Mouse (Mus musculus) brain, embryonic 14.5 days (tissue): ENCODE data around the gene Ltbp2. TPM values are rescaled to one million over a fixed set of nuclear protein-coding genes. Genes with fewer than 3 reads are reported as not detected.

ENCODE experiments used
- DNase-seq: peaks from one replicate; pipeline ENCODE4 v3.0.0-alpha.2; 2011; ENCODE audit warnings: low read depth
- CTCF ChIP-seq: fragments of 200-500 bp; IDR thresholded peaks from 2 replicates; pipeline ENCODE4 v1.5.1; 2012; ENCODE audit warnings: inconsistent platforms, mild to moderate bottlenecking, moderate library complexity, borderline replicate concordance; ENCODE audit not compliant: insufficient read depth, insufficient read length; ENCODE audit errors: extremely low read depth
- POLR2A ChIP-seq: fragments of 200-500 bp; IDR thresholded peaks from 2 replicates; pipeline ENCODE4 v1.6.1; 2012; ENCODE audit warnings: mild to moderate bottlenecking, inconsistent platforms, borderline replicate concordance; ENCODE audit not compliant: poor library complexity, insufficient read depth, insufficient read length, severe bottlenecking; ENCODE audit errors: extremely low read depth
- polyA plus RNA-seq: library from polyadenylated mRNA; depleted of rRNA; stranded (reverse); fragments of >200 nt; gene quantifications from 2 replicates; pipeline ENCODE4 v1.2.3, GENCODE M21; 2012; rRNA removed

Gene Ltbp2
- polyA plus RNA-seq, result 0.72 and 1.4 TPM in 2 replicates

- peak; percentile 49 for DNase-seq
- TF ChIP-seq POLR2A (no peak), CTCF (peak; percentile 69)
Measured at GRCm38 (mm10) chr12:84876481-84877121, at the start of gene Ltbp2. Gene Ltbp2, minus strand, starts transcription at chr12:84876532.

GRCm38 (mm10) chr12:84924324-84924723 is 48.0 kb upstream of the Ltbp2 start:
- peak; percentile 13 for DNase-seq
- TF ChIP-seq POLR2A (no peak), CTCF (no peak)

- peak; percentile 68 for DNase-seq
- no peak for TF ChIP-seq POLR2A
- no peak for TF ChIP-seq CTCF
Measured at GRCm38 (mm10) chr12:84921881-84922419, 45.6 kb upstream of the Ltbp2 start.

GRCm38 (mm10) chr12:84918809-84919208 is 42.5 kb upstream of the Ltbp2 start:
- DNase-seq, result no peak
- TF ChIP-seq CTCF, result no peak
- no peak for TF ChIP-seq POLR2A

- TF ChIP-seq CTCF (no peak), POLR2A (no peak)
- no peak for DNase-seq
Measured at GRCm38 (mm10) chr12:84917799-84918198, 41.5 kb upstream of the Ltbp2 start.

- TF ChIP-seq POLR2A, result no peak
- no peak for TF ChIP-seq CTCF
- DNase-seq, result no peak
Measured at GRCm38 (mm10) chr12:84914959-84915358, 38.6 kb upstream of the Ltbp2 start.

GRCm38 (mm10) chr12:84912652-84913104 is 36.3 kb upstream of the Ltbp2 start:
- TF ChIP-seq POLR2A (no peak), CTCF (no peak)
- peak; percentile 33 for DNase-seq

GRCm38 (mm10) chr12:84911640-84912039 is 35.3 kb upstream of the Ltbp2 start:
- no peak for TF ChIP-seq CTCF
- TF ChIP-seq POLR2A, result no peak
- DNase-seq, result peak; percentile 52

- no peak for DNase-seq
- TF ChIP-seq POLR2A (no peak), CTCF (no peak)
Measured at GRCm38 (mm10) chr12:84910066-84910465, 33.7 kb upstream of the Ltbp2 start.

- peak; percentile 74 for DNase-seq
- TF ChIP-seq CTCF (no peak), POLR2A (no peak)
Measured at GRCm38 (mm10) chr12:84907627-84908480, 31.5 kb upstream of the Ltbp2 start.

- TF ChIP-seq CTCF (no peak), POLR2A (no peak)
- DNase-seq, result peak; percentile 32
Measured at GRCm38 (mm10) chr12:84907024-84907626, 30.8 kb upstream of the Ltbp2 start.

- TF ChIP-seq CTCF (no peak), POLR2A (no peak)
- no peak for DNase-seq
Measured at GRCm38 (mm10) chr12:84904399-84904798, 28.1 kb upstream of the Ltbp2 start.
